8 mouse cellular contexts compared by ENCODE assay signal in genomic region chr19:46135297-46135696, GRCm38 (mm10). TPM values are rescaled to one million over a fixed set of nuclear protein-coding genes. Genes with fewer than 3 reads are reported as not detected.
A peak's percentile ranks its signal among the peaks of the same experiment; 100 is the strongest.
DNase-seq lines count a peak whose midpoint lies in the region; ATAC-seq lines count a peak whose summit lies in the region.

No protein-coding gene starts in this region.

- intact Hi-C loops in gastrocnemius, postnatal 14 days (cut with DNase I; ENCODE audit: low total_unique reads), result loop anchor here (2.0 kb wide), 1 partner anchor 118 kb away; no protein-coding TSS in a partner anchor

- ATAC-seq in inflammation-experienced regulatory T-cells, adult 6 months, result peak; percentile 68
- peak; percentile 70 for ATAC-seq in megakaryocyte progenitor cell, adult 5-6 weeks (replicated peaks; ENCODE audit: poor library complexity)

- DNase-seq in adrenal gland, adult (ENCODE audit: inconsistent age in 2 of 2, low spot score in 1 of 2), result peak; percentile 86 to 96
- DNase-seq in embryo, embryonic 10.5 days (ENCODE audit: low spot score), result peak; percentile 95
- DNase-seq in gastrocnemius, postnatal 14 days, result peak; percentile 90
- peak; percentile 36 to 92 for DNase-seq in left cerebral cortex, adult 9 months (ENCODE audit: low spot score in 2 of 2)
- DNase-seq in right cerebral cortex, postnatal 10 days (ENCODE audit: low spot score in 2 of 2), result peak; percentile 91 to 95
- peak; percentile 92 for DNase-seq in urinary bladder, postnatal 14 days (ENCODE audit: low spot score)

RNA-seq across cellular contexts. Expression of gene Elovl3, which starts 3.6 kb away (rescaled TPM):
- not detected for total RNA-seq in gastrocnemius, postnatal 14 days (2021)
- polyA plus RNA-seq in inflammation-experienced regulatory T-cells, adult 6 months (2017; shearing (Covaris generic)), result not detected
- total RNA-seq in megakaryocyte progenitor cell, adult 5-6 weeks (2015), result not detected in 2 replicates
- total RNA-seq in megakaryocyte progenitor cell, adult 5-6 weeks (2017), result not detected in 2 replicates

RNA-seq across cellular contexts. Expression of gene Pitx3, which starts 12.8 kb away (rescaled TPM):
- total RNA-seq in gastrocnemius, postnatal 14 days (2021), result 10 to 100 TPM; 12.9 to 21.9 TPM
- polyA plus RNA-seq in inflammation-experienced regulatory T-cells, adult 6 months (2017; shearing (Covaris generic)), result not detected
- total RNA-seq in megakaryocyte progenitor cell, adult 5-6 weeks (2015), result not detected in 2 replicates
- not detected in 2 replicates for total RNA-seq in megakaryocyte progenitor cell, adult 5-6 weeks (2017)

RNA-seq across cellular contexts. Expression of gene Gbf1, which starts 17.0 kb away (rescaled TPM):
- 10 to 100 TPM; 45.0 to 47.8 TPM for total RNA-seq in gastrocnemius, postnatal 14 days (2021)
- 10 to 100 TPM; 25.5 to 35.6 (median 32.6) TPM for polyA plus RNA-seq in inflammation-experienced regulatory T-cells, adult 6 months (2017; shearing (Covaris generic))
- total RNA-seq in megakaryocyte progenitor cell, adult 5-6 weeks (2015), result 43.9 and 48.7 TPM in 2 replicates
- total RNA-seq in megakaryocyte progenitor cell, adult 5-6 weeks (2017), result 21.8 and 39.4 TPM in 2 replicates

RNA-seq across cellular contexts. Expression of gene Nolc1, which starts 59.6 kb away (rescaled TPM):
- 10 to 100 TPM; 17.5 to 25.5 TPM for total RNA-seq in gastrocnemius, postnatal 14 days (2021)
- polyA plus RNA-seq in inflammation-experienced regulatory T-cells, adult 6 months (2017; shearing (Covaris generic)), result 10 to 100 TPM; 53.4 to 77.2 (median 65.0) TPM
- 88.6 and 94.0 TPM in 2 replicates for total RNA-seq in megakaryocyte progenitor cell, adult 5-6 weeks (2015)
- 180 and 221 TPM in 2 replicates for total RNA-seq in megakaryocyte progenitor cell, adult 5-6 weeks (2017)

Comparison
In these comparisons a context has a peak if more than half of its experiments do, and no peak if none do; other contexts are left out.
1. Peak in every context shown above with its lines: DNase-seq and ATAC-seq.
2. RNA of gene Pitx3, which starts 12.8 kb away (total RNA-seq): 12.9 to 21.9 TPM in gastrocnemius, postnatal 14 days; not detected in megakaryocyte progenitor cell, adult 5-6 weeks; every median in the first group is over 10 times any median in the second.